Mouse (Mus musculus): ENCODE data around the gene Tnfrsf14.

DNA sequence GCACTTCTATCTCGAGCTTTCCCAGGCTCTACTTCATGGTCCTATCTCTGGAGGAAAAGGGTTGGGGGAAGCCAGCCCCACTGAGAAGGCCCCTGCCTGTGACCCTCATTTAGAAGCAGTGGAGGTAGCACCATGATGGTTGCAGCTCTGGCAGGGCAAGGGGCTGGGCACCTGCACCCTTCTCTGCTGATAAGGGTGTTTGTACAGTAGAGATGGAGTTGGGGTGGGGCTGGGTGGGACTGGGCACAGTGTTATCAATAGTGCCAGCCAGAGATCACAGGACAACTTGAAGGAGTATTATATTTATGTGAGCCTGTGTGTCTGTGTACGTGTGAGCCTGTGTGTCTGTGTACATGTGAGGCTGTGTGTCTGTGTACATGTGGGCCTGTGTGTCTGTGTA, 16.7 kb downstream of the Tnfrsf14 start:
- TF ChIP-seq CTCF (conservative IDR thresholded peaks at IDR 0.05; ENCODE audit: insufficient read depth, insufficient read length, low read depth, low read length) (no peak), POLR2A (IDR thresholded peaks at IDR 0.05; ENCODE audit: low read depth, low read length) (no peak)
